In the genomic region with DNA sequence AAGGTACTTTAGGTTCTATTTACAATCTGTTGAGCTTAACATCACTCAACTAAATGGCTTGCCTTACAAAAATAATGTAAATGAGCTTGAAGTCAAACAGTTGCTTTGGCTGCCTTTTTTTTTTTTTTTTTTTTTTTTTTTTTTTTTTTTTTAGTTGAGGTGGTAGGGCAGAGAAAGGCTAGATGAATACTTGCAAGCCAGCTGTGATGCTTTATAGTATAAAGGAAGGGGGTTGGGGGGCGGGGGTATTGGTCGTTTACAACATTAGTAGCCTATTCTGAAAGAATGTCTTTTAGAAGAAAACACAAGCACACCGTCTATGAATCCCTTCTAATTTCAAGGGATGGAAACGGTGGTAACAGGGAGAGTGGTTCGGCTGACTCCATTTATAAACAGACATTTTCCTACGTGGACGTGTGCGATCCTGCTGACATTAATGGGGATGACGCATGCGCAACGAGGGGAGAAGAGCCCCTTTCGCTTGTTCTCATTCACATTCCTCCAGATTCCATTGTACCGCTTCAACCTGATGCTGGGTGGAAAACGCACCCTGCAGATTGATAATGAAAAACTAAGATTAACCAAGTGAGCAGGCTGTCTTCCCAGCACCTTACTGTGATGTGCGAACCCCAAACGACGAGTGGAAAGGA, we compare ENCODE assay signal across 13 mouse cellular contexts.
A peak's percentile ranks its signal among the peaks of the same experiment; 100 is the strongest.
DNase-seq lines count a peak whose midpoint lies in the region; ATAC-seq lines count a peak whose summit lies in the region.
"Had no signal": no experiment of that assay in that cellular context is flagged by ENCODE, and none has a peak within 500 bp of the region (broad histone marks: within the 10 kb centered on the region; RNA-seq: fewer than 3 reads in every experiment).

No protein-coding gene starts in this region.

- no peak overlapping the region for H3K27ac ChIP-seq in hindbrain, embryonic 11.5 days (ENCODE audit: low read depth, low read length)
- H3K27ac ChIP-seq in hindbrain, embryonic 10.5 days = no peak overlapping the region
- H3K27ac ChIP-seq in hindbrain, embryonic 12.5 days = no peak overlapping the region
- H3K27ac ChIP-seq in neural tube, embryonic 12.5 days = no peak overlapping the region
- H3K27ac ChIP-seq: heart, adult 2 months had no signal

- WGBS in hindbrain, embryonic 11.5 days = 61% methylated on average over 17 of the region's 17 CpGs
- 65% methylated on average over 17 of the region's 17 CpGs for WGBS in hindbrain, embryonic 10.5 days
- 60% methylated on average over 17 of the region's 17 CpGs for WGBS in hindbrain, embryonic 12.5 days
- 37% methylated on average over 17 of the region's 17 CpGs for WGBS in neural tube, embryonic 12.5 days

- no peaks in the 10 kb centered on the region for H3K4me1 ChIP-seq in hindbrain, embryonic 11.5 days (replicated peaks; ENCODE audit: control insufficient read depth, insufficient read depth, low read length)
- peaks cover 14% of the 10 kb centered on the region for H3K4me1 ChIP-seq in hindbrain, embryonic 10.5 days (replicated peaks)
- H3K4me1 ChIP-seq in hindbrain, embryonic 12.5 days = peaks cover 7% of the 10 kb centered on the region
- peaks cover 5% of the 10 kb centered on the region; the same call in 1 of the 2 replicates for H3K4me1 ChIP-seq in neural tube, embryonic 12.5 days

- no peak overlapping the region for H3K4me3 ChIP-seq in hindbrain, embryonic 11.5 days (ENCODE audit: low read depth, low read length)
- no peak overlapping the region for H3K4me3 ChIP-seq in hindbrain, embryonic 10.5 days
- H3K4me3 ChIP-seq in hindbrain, embryonic 12.5 days = no peak overlapping the region
- no peak overlapping the region; the same call in 1 of the 2 replicates for H3K4me3 ChIP-seq in neural tube, embryonic 12.5 days
- H3K4me3 ChIP-seq: erythroblast, embryonic 14.5 days; heart, adult 2 months had no signal

- peak; percentile 15; the same call in 1 of the 2 replicates for ATAC-seq in hindbrain, embryonic 11.5 days (ENCODE audit: low FRiP score)
- ATAC-seq in hindbrain, embryonic 12.5 days (ENCODE audit: low FRiP score) = peak; percentile 64
- peak; percentile 69 for ATAC-seq in neural tube, embryonic 12.5 days (ENCODE audit: low FRiP score, low read depth)

- no peaks in the 10 kb centered on the region for H3K9me3 ChIP-seq in hindbrain, embryonic 11.5 days (ENCODE audit: control insufficient read depth, low read length)
- no peaks in the 10 kb centered on the region for H3K9me3 ChIP-seq in hindbrain, embryonic 10.5 days
- H3K9me3 ChIP-seq in hindbrain, embryonic 12.5 days (replicated peaks) = no peaks in the 10 kb centered on the region
- no peaks in the 10 kb centered on the region for H3K9me3 ChIP-seq in neural tube, embryonic 12.5 days

- H3K4me2 ChIP-seq in hindbrain, embryonic 11.5 days (replicated peaks; ENCODE audit: low read depth, low read length) = 0 out of 2 replicates have a peak overlapping the region, but pooled peaks have one; percentile 11
- H3K4me2 ChIP-seq in hindbrain, embryonic 12.5 days (replicated peaks) = 0 out of 2 replicates have a peak overlapping the region, but pooled peaks have one; percentile 13
- H3K4me2 ChIP-seq in neural tube, embryonic 12.5 days (replicated peaks) = peak overlapping the region; percentile 61

- H3K27me3 ChIP-seq in hindbrain, embryonic 11.5 days (ENCODE audit: control insufficient read depth, insufficient read depth, low read length) = no peaks in the 10 kb centered on the region
- no peaks in the 10 kb centered on the region for H3K27me3 ChIP-seq in hindbrain, embryonic 10.5 days (ENCODE audit: insufficient read depth, poor library complexity, severe bottlenecking)
- H3K27me3 ChIP-seq in hindbrain, embryonic 12.5 days = no peaks in the 10 kb centered on the region
- H3K27me3 ChIP-seq in neural tube, embryonic 12.5 days (replicated peaks) = no peaks in the 10 kb centered on the region

- H3K36me3 ChIP-seq in hindbrain, embryonic 11.5 days (ENCODE audit: control insufficient read depth, insufficient read depth, low read length) = no peaks in the 10 kb centered on the region
- no peaks in the 10 kb centered on the region for H3K36me3 ChIP-seq in hindbrain, embryonic 10.5 days
- H3K36me3 ChIP-seq in hindbrain, embryonic 12.5 days = no peaks in the 10 kb centered on the region
- H3K36me3 ChIP-seq in neural tube, embryonic 12.5 days = no peaks in the 10 kb centered on the region

- no peak overlapping the region for H3K9ac ChIP-seq in hindbrain, embryonic 11.5 days (ENCODE audit: low read depth, low read length)
- no peak overlapping the region for H3K9ac ChIP-seq in hindbrain, embryonic 12.5 days
- H3K9ac ChIP-seq in neural tube, embryonic 12.5 days = no peak overlapping the region

- peak; percentile 31 for DNase-seq in hindbrain, embryonic 11.5 days (ENCODE audit: low spot score)
- DNase-seq in hindbrain, embryonic 10.5 days (ENCODE audit: low spot score) = no peak
- DNase-seq in R1 (ENCODE audit: low read depth, low spot score) = peak; percentile 12
- no peak for DNase-seq in cerebellum, adult 18-20 months
- DNase-seq in cerebellum, adult 11 months = no peak
- DNase-seq in urinary bladder, postnatal 10 days (ENCODE audit: low spot score) = no peak
- DNase-seq: heart, adult 2 months; kidney, postnatal 36 days; lung, adult 2 months; thymus, postnatal 14 days had no signal

Comparison
In these comparisons a context has a peak if more than half of its experiments do, and no peak if none do; other contexts are left out.
1. DNase-seq: peak in hindbrain, embryonic 11.5 days (single experiment) and R1 (single experiment); none in hindbrain, embryonic 10.5 days (single experiment), cerebellum, adult 18-20 months (0 of 2), cerebellum, adult 11 months (single experiment) and urinary bladder, postnatal 10 days (single experiment).
2. ATAC-seq: peak in every context shown above with its lines; median percentile 69 in neural tube, embryonic 12.5 days; 64 in hindbrain, embryonic 12.5 days; 15 in hindbrain, embryonic 11.5 days.
3. H3K4me2 ChIP-seq: peak in every context shown above with its lines; median percentile 61 in neural tube, embryonic 12.5 days; 13 in hindbrain, embryonic 12.5 days; 11 in hindbrain, embryonic 11.5 days.